Mouse (Mus musculus) liver, postnatal 0 days (tissue): ENCODE measurements at regions not wholly inside any gene's neighbourhood (a gene's known extent, or its start where the extent isn't known, plus 50 kb on each side); places are given as distances from the start of the nearest gene placed in this dataset.

Experiments
- ATAC-seq: fragments of 200-750 bp; cut with Nextera tagmentation; 2 replicates; pipeline ENCODE4 v1.8.0; 2017; ENCODE audit warnings: mild to moderate bottlenecking, moderate library complexity
- DNase-seq: peaks from one replicate; pipeline ENCODE4 v3.0.0-alpha.2; 2016
- H3K27ac ChIP-seq: fragments of 300-500 bp; sonication (generic); 2 replicates; pipeline ENCODE4 v1.5.1; 2014; ENCODE audit warnings: antibody characterized with exemption, moderate library complexity, mild to moderate bottlenecking, low read depth
- H3K27me3 ChIP-seq: fragments of 300-500 bp; sonication (generic); 2 replicates; pipeline ENCODE4 v1.6.1; 2014; ENCODE audit warnings: low read length, control low read depth, mixed read lengths; ENCODE audit not compliant: insufficient read depth
- H3K36me3 ChIP-seq: fragments of 300-500 bp; sonication (generic); replicated peaks from 2 replicates; pipeline ENCODE4 v1.6.1; 2014; ENCODE audit warnings: mild to moderate bottlenecking, control low read depth, low read length, moderate library complexity, mixed read lengths; ENCODE audit not compliant: insufficient read depth
- H3K4me1 ChIP-seq: fragments of 300-500 bp; sonication (generic); 2 replicates; pipeline ENCODE4 v1.6.1; 2014; ENCODE audit warnings: antibody characterized with exemption, mild to moderate bottlenecking, control low read depth; ENCODE audit not compliant: insufficient read depth
- H3K4me2 ChIP-seq: fragments of 300-500 bp; sonication (generic); 2 replicates; pipeline ENCODE4 v1.6.1; 2014; ENCODE audit warnings: low read depth, mild to moderate bottlenecking, low read length, moderate library complexity, mixed read lengths
- H3K4me3 ChIP-seq: fragments of 300-500 bp; sonication (generic); 2 replicates; pipeline ENCODE4 v1.5.1; 2014; ENCODE audit warnings: low read depth, low read length
- H3K9ac ChIP-seq: fragments of 300-500 bp; sonication (generic); replicated peaks from 2 replicates; pipeline ENCODE4 v1.6.1; 2014; ENCODE audit warnings: mild to moderate bottlenecking, moderate library complexity
- H3K9me3 ChIP-seq: fragments of 300-500 bp; sonication (generic); 2 replicates; pipeline ENCODE4 v1.6.1; 2016; ENCODE audit warnings: mild to moderate bottlenecking, control low read depth, low read length, mixed read lengths
- CTCF ChIP-seq: sonication (generic); IDR thresholded peaks from 2 replicates; pipeline ENCODE4 v1.5.1; 2016; ENCODE audit warnings: antibody characterized with exemption, low read depth
- EP300 ChIP-seq: IDR thresholded peaks from 2 replicates; pipeline ENCODE4 v1.6.1; 2016; ENCODE audit warnings: antibody characterized with exemption, low read depth, mild to moderate bottlenecking
- whole genome bisulfite sequencing: fragments of 180-500 bp; shearing (Covaris S2); extraction: QIAGEN DNeasy Blood & Tissue Kit; methylation state at CpG from one replicate; pipeline ENCODE4 v1.1.7; 2014; ENCODE audit not compliant: insufficient replicate concordance; 5-methylcytosine and 5-hydroxymethylcytosine counted together

GRCm38 (mm10) chr15:68811041-68811440 is 2310.3 kb upstream of the Lrrc6 start:
- no peak for ATAC-seq
- no peak for TF ChIP-seq CTCF
- TF ChIP-seq EP300: no peak
- H3K9me3 ChIP-seq: no peaks in the 10 kb centered on the region; the same call in 1 of the 2 replicates
- no peaks in the 10 kb centered on the region for H3K36me3 ChIP-seq
- no peaks in the 10 kb centered on the region for H3K4me1 ChIP-seq
- no peak overlapping the region for H3K4me2 ChIP-seq
- no peak overlapping the region for H3K4me3 ChIP-seq
- no peaks in the 10 kb centered on the region for H3K27me3 ChIP-seq
- DNase-seq: no peak
- H3K9ac ChIP-seq: no peak overlapping the region
- WGBS: 77% methylated on average over 4 of the region's 4 CpGs
- H3K27ac ChIP-seq: no peak overlapping the region

GRCm38 (mm10) chr15:68810593-68810992 is 2309.9 kb upstream of the Lrrc6 start:
- WGBS: 77% methylated on average over 6 of the region's 6 CpGs

GRCm38 (mm10) chr15:68808175-68808574 is 2307.5 kb upstream of the Lrrc6 start:
- TF ChIP-seq EP300: no peak
- no peak for TF ChIP-seq CTCF
- Histone ChIP-seq H3K9ac (no peak overlapping the region), H3K4me3 (no peak overlapping the region), H3K4me1 (no peaks in the 10 kb centered on the region), H3K36me3 (no peaks in the 10 kb centered on the region), H3K9me3 (no peaks in the 10 kb centered on the region; the same call in 1 of the 2 replicates), H3K4me2 (no peak overlapping the region), H3K27me3 (no peaks in the 10 kb centered on the region), H3K27ac (no peak overlapping the region)
- DNase-seq (no peak), ATAC-seq (no peak)
- WGBS: 63% methylated on average over 1 of the region's 1 CpGs

More at GRCm38 (mm10) chr15:68810593-68810992, 2309.9 kb upstream of the Lrrc6 start:
- no peak for TF ChIP-seq CTCF
- no peak for TF ChIP-seq EP300
- Histone ChIP-seq H3K9ac (no peak overlapping the region), H3K36me3 (no peaks in the 10 kb centered on the region), H3K4me3 (no peak overlapping the region), H3K4me2 (no peak overlapping the region), H3K4me1 (no peaks in the 10 kb centered on the region), H3K27ac (no peak overlapping the region), H3K27me3 (no peaks in the 10 kb centered on the region), H3K9me3 (no peaks in the 10 kb centered on the region; the same call in 1 of the 2 replicates)
- DNase-seq (no peak), ATAC-seq (no peak)

GRCm38 (mm10) chr15:68804254-68804653 is 2303.5 kb upstream of the Lrrc6 start:
- H3K4me1 ChIP-seq: no peaks in the 10 kb centered on the region
- H3K27ac ChIP-seq: no peak overlapping the region
- TF ChIP-seq EP300: no peak
- TF ChIP-seq CTCF: no peak
- H3K9me3 ChIP-seq: no peaks in the 10 kb centered on the region; the same call in 1 of the 2 replicates
- no peak overlapping the region for H3K4me3 ChIP-seq
- H3K27me3 ChIP-seq: no peaks in the 10 kb centered on the region
- H3K4me2 ChIP-seq: no peak overlapping the region
- DNase-seq: no peak
- no peak for ATAC-seq
- 98% methylated on average over 1 of the region's 1 CpGs for whole genome bisulfite sequencing
- no peak overlapping the region for H3K9ac ChIP-seq
- no peaks in the 10 kb centered on the region for H3K36me3 ChIP-seq

- Histone ChIP-seq H3K9me3 (no peaks in the 10 kb centered on the region), H3K36me3 (no peaks in the 10 kb centered on the region), H3K4me2 (no peak overlapping the region), H3K4me1 (no peaks in the 10 kb centered on the region), H3K4me3 (no peak overlapping the region), H3K9ac (no peak overlapping the region), H3K27me3 (no peaks in the 10 kb centered on the region), H3K27ac (no peak overlapping the region)
- no peak for TF ChIP-seq CTCF
- no peak for TF ChIP-seq EP300
- 55% methylated on average over 4 of the region's 4 CpGs for WGBS
- DNase-seq (no peak), ATAC-seq (no peak)
Measured at GRCm38 (mm10) chr15:68801763-68802162, 2301.1 kb upstream of the Lrrc6 start.

DNA sequence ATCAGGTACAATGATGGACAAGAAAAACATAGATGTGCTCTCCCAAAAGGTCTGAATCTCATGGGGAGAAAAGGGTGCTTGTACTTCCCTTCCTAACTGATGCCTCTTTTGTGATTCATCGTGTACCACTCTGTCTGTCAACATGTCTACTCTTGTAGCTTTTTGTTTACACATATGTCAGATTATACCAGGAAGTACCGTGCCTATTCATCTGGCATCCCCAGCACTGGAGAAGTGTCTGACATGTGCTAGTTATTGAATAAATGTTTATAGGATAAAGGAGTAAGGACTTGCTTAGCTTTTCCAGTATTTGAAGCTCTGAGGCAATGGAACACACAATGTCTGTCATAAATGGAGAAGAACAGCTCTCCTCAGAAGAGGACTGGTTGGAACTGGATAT is 2296.7 kb upstream of the Lrrc6 start:
- Histone ChIP-seq H3K9me3 (no peaks in the 10 kb centered on the region), H3K4me2 (no peak overlapping the region), H3K27ac (no peak overlapping the region), H3K9ac (no peak overlapping the region), H3K36me3 (no peaks in the 10 kb centered on the region), H3K27me3 (no peaks in the 10 kb centered on the region), H3K4me1 (no peaks in the 10 kb centered on the region), H3K4me3 (no peak overlapping the region)
- 61% methylated on average over 2 of the region's 2 CpGs for WGBS
- ATAC-seq (no peak), DNase-seq (no peak)
- TF ChIP-seq EP300: no peak

- ATAC-seq (no peak), DNase-seq (no peak)
- no peak overlapping the region for H3K27ac ChIP-seq
- H3K9me3 ChIP-seq: no peaks in the 10 kb centered on the region
- no peaks in the 10 kb centered on the region for H3K36me3 ChIP-seq
- 60% methylated on average over 4 of the region's 4 CpGs for WGBS
- no peaks in the 10 kb centered on the region for H3K27me3 ChIP-seq
- no peak overlapping the region for H3K4me2 ChIP-seq
- H3K4me3 ChIP-seq: no peak overlapping the region
- TF ChIP-seq EP300 (no peak), CTCF (no peak)
- H3K9ac ChIP-seq: no peak overlapping the region
- H3K4me1 ChIP-seq: no peaks in the 10 kb centered on the region
Measured at GRCm38 (mm10) chr15:68795239-68795960, 2294.7 kb upstream of the Lrrc6 start.
